Comparison of ENCODE assay signal across 8 mouse cellular contexts in the genomic region with DNA sequence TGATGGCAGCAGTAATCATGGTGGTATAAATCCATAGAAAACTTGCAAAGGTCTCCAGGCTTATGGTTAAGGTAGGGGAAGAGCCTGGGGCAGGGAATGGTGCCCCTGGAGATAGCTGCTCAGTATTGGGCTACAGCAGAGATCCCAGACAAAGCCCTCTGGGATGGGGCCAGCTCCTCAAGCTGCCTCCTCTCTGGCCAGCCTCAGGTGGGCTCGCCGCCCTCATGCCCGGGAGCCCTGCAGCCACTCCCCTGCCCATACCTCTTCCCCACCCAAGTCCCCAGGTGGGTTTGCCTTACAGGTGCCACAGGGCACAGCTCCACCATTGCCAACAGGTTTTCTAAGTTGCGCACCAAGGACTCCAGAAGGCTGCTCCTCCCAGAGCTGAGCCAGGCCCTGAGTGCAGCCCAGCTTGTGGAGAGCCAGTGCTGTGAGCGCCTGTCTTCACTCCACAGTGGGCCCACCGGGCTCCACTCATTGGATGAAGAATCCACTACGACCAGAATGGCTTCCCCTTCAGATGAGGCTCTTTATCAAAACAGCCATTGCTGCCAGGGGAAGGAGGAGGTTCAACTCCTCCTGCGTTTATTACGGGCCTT. TPM values are rescaled to one million over a fixed set of nuclear protein-coding genes. Genes with fewer than 3 reads are reported as not detected.
DNase-seq lines count a peak whose midpoint lies in the region; ATAC-seq lines count a peak whose summit lies in the region.

No protein-coding gene starts in this region.

- H3K27ac ChIP-seq in kidney, embryonic 16.5 days (ENCODE audit: low read length): peak overlapping the region; percentile 99
- peak overlapping the region; percentile 97 for H3K27ac ChIP-seq in embryonic facial prominence, embryonic 12.5 days
- H3K27ac ChIP-seq in hindbrain, embryonic 13.5 days: peak overlapping the region; percentile 99
- H3K27ac ChIP-seq in midbrain, embryonic 13.5 days: peak overlapping the region; percentile 98

- H3K27me3 ChIP-seq in kidney, embryonic 16.5 days (ENCODE audit: insufficient read depth, low read length): no peaks in the 10 kb centered on the region
- no peaks in the 10 kb centered on the region for H3K27me3 ChIP-seq in embryonic facial prominence, embryonic 12.5 days
- no peaks in the 10 kb centered on the region for H3K27me3 ChIP-seq in hindbrain, embryonic 13.5 days
- H3K27me3 ChIP-seq in midbrain, embryonic 13.5 days: no peaks in the 10 kb centered on the region

- H3K4me3 ChIP-seq in kidney, embryonic 16.5 days (ENCODE audit: low read length): no peak overlapping the region
- no peak overlapping the region for H3K4me3 ChIP-seq in embryonic facial prominence, embryonic 12.5 days
- no peak overlapping the region for H3K4me3 ChIP-seq in hindbrain, embryonic 13.5 days
- H3K4me3 ChIP-seq in midbrain, embryonic 13.5 days (replicated peaks): no peak overlapping the region

- DNase-seq in kidney, postnatal 36 days: no peak
- DNase-seq in thymus, adult 18-20 months: no peak
- no peak for DNase-seq in lung, postnatal 25 days (ENCODE audit: low spot score)

- whole genome bisulfite sequencing in kidney, embryonic 16.5 days: 65% methylated on average over 9 of the region's 9 CpGs
- WGBS in embryonic facial prominence, embryonic 12.5 days: 77% methylated on average over 9 of the region's 9 CpGs
- WGBS in hindbrain, embryonic 13.5 days: 49% methylated on average over 9 of the region's 9 CpGs
- 59% methylated on average over 9 of the region's 9 CpGs for WGBS in midbrain, embryonic 13.5 days

- H3K9ac ChIP-seq in kidney, embryonic 16.5 days (replicated peaks; ENCODE audit: low read length): peak overlapping the region; percentile 44
- no peak overlapping the region for H3K9ac ChIP-seq in embryonic facial prominence, embryonic 12.5 days
- H3K9ac ChIP-seq in hindbrain, embryonic 13.5 days: peak overlapping the region; percentile 60
- peak overlapping the region; percentile 51; the same call in 1 of the 2 replicates for H3K9ac ChIP-seq in midbrain, embryonic 13.5 days (replicated peaks)

- H3K36me3 ChIP-seq in kidney, embryonic 16.5 days (ENCODE audit: insufficient read depth, low read length): peaks cover 32% of the 10 kb centered on the region
- peaks cover 39% of the 10 kb centered on the region for H3K36me3 ChIP-seq in embryonic facial prominence, embryonic 12.5 days
- peaks cover 33% of the 10 kb centered on the region for H3K36me3 ChIP-seq in hindbrain, embryonic 13.5 days
- peaks cover 25% of the 10 kb centered on the region for H3K36me3 ChIP-seq in midbrain, embryonic 13.5 days

- no peak for ATAC-seq in kidney, embryonic 16.5 days (ENCODE audit: low FRiP score, low TSS enrichment)
- ATAC-seq in embryonic facial prominence, embryonic 12.5 days (ENCODE audit: insufficient number of reproducible peaks, insufficient read depth, low FRiP score, low TSS enrichment): no peak
- ATAC-seq in hindbrain, embryonic 13.5 days (ENCODE audit: low FRiP score): no peak
- no peak for ATAC-seq in midbrain, embryonic 13.5 days
- no peak for ATAC-seq in monocyte, adult 5-6 weeks (replicated peaks; ENCODE audit: insufficient number of reproducible peaks, low FRiP score, low TSS enrichment, poor library complexity, severe bottlenecking)

- no peak overlapping the region for H3K4me2 ChIP-seq in kidney, embryonic 16.5 days (replicated peaks; ENCODE audit: low read depth, low read length)
- no peak overlapping the region for H3K4me2 ChIP-seq in embryonic facial prominence, embryonic 12.5 days (replicated peaks)
- peak overlapping the region; percentile 8; the same call in 1 of the 2 replicates for H3K4me2 ChIP-seq in hindbrain, embryonic 13.5 days
- H3K4me2 ChIP-seq in midbrain, embryonic 13.5 days (replicated peaks): 0 out of 2 replicates have a peak overlapping the region, but pooled peaks have one; percentile 5

- H3K9me3 ChIP-seq in kidney, embryonic 16.5 days (ENCODE audit: low read length): no peaks in the 10 kb centered on the region
- no peaks in the 10 kb centered on the region for H3K9me3 ChIP-seq in embryonic facial prominence, embryonic 12.5 days
- H3K9me3 ChIP-seq in hindbrain, embryonic 13.5 days: no peaks in the 10 kb centered on the region
- H3K9me3 ChIP-seq in midbrain, embryonic 13.5 days: no peaks in the 10 kb centered on the region

- H3K4me1 ChIP-seq in kidney, embryonic 16.5 days (ENCODE audit: insufficient read depth, low read length): peaks cover 59% of the 10 kb centered on the region
- H3K4me1 ChIP-seq in embryonic facial prominence, embryonic 12.5 days: peaks cover 54% of the 10 kb centered on the region
- H3K4me1 ChIP-seq in hindbrain, embryonic 13.5 days (replicated peaks): peaks cover 90% of the 10 kb centered on the region
- peaks cover 87% of the 10 kb centered on the region for H3K4me1 ChIP-seq in midbrain, embryonic 13.5 days (replicated peaks)

RNA-seq across cellular contexts. Expression of a gene that starts 18.9 kb away (rescaled TPM):
- polyA plus RNA-seq in kidney, embryonic 16.5 days (2015; fragmentation: Nextera tagmentation; extraction: Ambion mirVana): 30.1 and 32.9 TPM in 2 replicates
- 18.9 and 19.9 TPM in 2 replicates for polyA plus RNA-seq in embryonic facial prominence, embryonic 12.5 days (2016; fragmentation: Nextera tagmentation; extraction: Ambion mirVana)
- 18.4 and 19.2 TPM in 2 replicates for polyA plus RNA-seq in hindbrain, embryonic 13.5 days (2015; fragmentation: Nextera tagmentation; extraction: Ambion mirVana)
- polyA plus RNA-seq in midbrain, embryonic 13.5 days (2015; fragmentation: Nextera tagmentation; extraction: Ambion mirVana): 18.3 and 18.6 TPM in 2 replicates
- 29.6 to 41.9 TPM (median 30.0 TPM) in 3 replicates for total RNA-seq in monocyte, adult 5-6 weeks (2017)

RNA-seq across cellular contexts. Expression of a gene that starts 53.4 kb away (rescaled TPM):
- polyA plus RNA-seq in kidney, embryonic 16.5 days (2015; fragmentation: Nextera tagmentation; extraction: Ambion mirVana): 30.6 and 31.9 TPM in 2 replicates
- 81.2 and 92.3 TPM in 2 replicates for polyA plus RNA-seq in embryonic facial prominence, embryonic 12.5 days (2016; fragmentation: Nextera tagmentation; extraction: Ambion mirVana)
- polyA plus RNA-seq in hindbrain, embryonic 13.5 days (2015; fragmentation: Nextera tagmentation; extraction: Ambion mirVana): 64.8 and 69.6 TPM in 2 replicates
- polyA plus RNA-seq in midbrain, embryonic 13.5 days (2015; fragmentation: Nextera tagmentation; extraction: Ambion mirVana): 48.5 and 58.7 TPM in 2 replicates
- 29.5 to 34.2 TPM (median 34.2 TPM) in 3 replicates for total RNA-seq in monocyte, adult 5-6 weeks (2017)

Comparison
In these comparisons a context has a peak if more than half of its experiments do, and no peak if none do; other contexts are left out.
1. H3K4me2 ChIP-seq: peak in hindbrain, embryonic 13.5 days (single experiment) and midbrain, embryonic 13.5 days (single experiment); none in kidney, embryonic 16.5 days (single experiment) and embryonic facial prominence, embryonic 12.5 days (single experiment).
2. Peak in every context shown above with its lines, with median percentiles within 50 percentile points of each other: H3K27ac ChIP-seq.